Mouse (Mus musculus) myocyte (in vitro differentiated cells): ENCODE data around the gene Dazap1. TPM values are rescaled to one million over a fixed set of nuclear protein-coding genes. Genes with fewer than 3 reads are reported as not detected.

Experiments
- H3K27me3 ChIP-seq: one replicate; pipeline ENCODE4 v1.6.1; 2011; ENCODE audit not compliant: control insufficient read depth, insufficient read depth, insufficient read length
- H3K36me3 ChIP-seq: one replicate; pipeline ENCODE4 v1.6.1; 2011; ENCODE audit not compliant: control insufficient read depth, insufficient read depth
- H3K4me2 ChIP-seq: one replicate; pipeline ENCODE4 v1.6.1; 2011; ENCODE audit warnings: low read depth, control low read depth
- H3K4me3 ChIP-seq: one replicate; pipeline ENCODE4 v1.5.1; 2011; ENCODE audit warnings: mild to moderate bottlenecking, control low read depth, moderate library complexity
- H3K79me2 ChIP-seq: one replicate; pipeline ENCODE4 v1.6.1; 2011; ENCODE audit not compliant: control insufficient read depth, insufficient read depth
- H3ac ChIP-seq: one replicate; pipeline ENCODE4 v1.6.1; 2011; ENCODE audit not compliant: control insufficient read depth, insufficient read length
- CEBPB ChIP-seq: IDR thresholded peaks from 2 replicates; pipeline ENCODE4 v1.6.1; 2011; ENCODE audit warnings: mild to moderate bottlenecking, moderate library complexity; ENCODE audit not compliant: poor library complexity, insufficient read depth, severe bottlenecking
- E2F4 ChIP-seq: IDR thresholded peaks from one replicate; pipeline ENCODE4 v1.6.1; 2011; ENCODE audit warnings: mild to moderate bottlenecking, control low read depth, moderate library complexity; ENCODE audit not compliant: insufficient read depth
- MAX ChIP-seq: IDR thresholded peaks from one replicate; pipeline ENCODE4 v1.6.1; 2011; ENCODE audit warnings: low read depth, mild to moderate bottlenecking, control low read depth
- MYOD1 ChIP-seq, 3 experiments: IDR thresholded peaks; one replicate each; pipeline ENCODE4 v1.6.1; 2011; ENCODE audit warnings: control low read depth in 2 of 3, low read depth in 2 of 3, mild to moderate bottlenecking in 2 of 3, moderate library complexity in 1 of 3; ENCODE audit not compliant: insufficient read length in 2 of 3, control insufficient read depth in 1 of 3
- MYOG ChIP-seq, 3 experiments: IDR thresholded peaks; one replicate each; pipeline ENCODE4 v1.6.1; 2011; ENCODE audit warnings: control low read depth in 2 of 3, low read depth in 2 of 3, mild to moderate bottlenecking in 2 of 3; ENCODE audit not compliant: insufficient read length in 2 of 3, control insufficient read depth in 1 of 3, insufficient read depth in 1 of 3
- POLR2A ChIP-seq: IDR thresholded peaks from one replicate; pipeline ENCODE4 v1.6.1; 2011; ENCODE audit warnings: low read depth, mild to moderate bottlenecking, control low read depth, moderate library complexity; ENCODE audit not compliant: insufficient read length
- POLR2AphosphoS2 ChIP-seq: IDR thresholded peaks from one replicate; pipeline ENCODE4 v1.6.1; 2011; ENCODE audit warnings: low read depth, control low read depth; ENCODE audit not compliant: insufficient read length
- REST ChIP-seq: IDR thresholded peaks from one replicate; pipeline ENCODE4 v1.6.1; 2011; ENCODE audit warnings: mild to moderate bottlenecking, control low read depth, moderate library complexity; ENCODE audit not compliant: insufficient read depth, insufficient read length
- SRF ChIP-seq: IDR thresholded peaks from one replicate; pipeline ENCODE4 v1.6.1; 2011; ENCODE audit warnings: low read depth; ENCODE audit not compliant: control insufficient read depth, insufficient read length
- TCF12 ChIP-seq: IDR thresholded peaks from one replicate; pipeline ENCODE4 v1.6.1; 2011; ENCODE audit warnings: mild to moderate bottlenecking, control low read depth; ENCODE audit not compliant: poor library complexity, insufficient read depth, severe bottlenecking
- TCF3 ChIP-seq: IDR thresholded peaks from one replicate; pipeline ENCODE4 v1.6.1; 2011; ENCODE audit warnings: low read depth, control low read depth; ENCODE audit not compliant: insufficient read length
- USF1 ChIP-seq: IDR thresholded peaks from one replicate; pipeline ENCODE4 v1.6.1; 2011; ENCODE audit warnings: low read depth, mild to moderate bottlenecking, control low read depth, moderate library complexity
- polyA plus RNA-seq: library from polyadenylated mRNA; unstranded; fragments of >200 nt; fragmentation: generic; extraction: Trizol; gene quantifications from one replicate; pipeline ENCODE4 v1.2.1, GENCODE M21; 2012; ENCODE audit warnings: missing spikeins

The Dazap1 gene
- polyA plus RNA-seq, 1 experiment: 123 TPM

- H3K27me3 ChIP-seq: peaks cover 27% of the 10 kb centered on the region
- H3K36me3 ChIP-seq: peaks cover 10% of the 10 kb centered on the region
- no peak overlapping the region for H3ac ChIP-seq
- H3K4me3 ChIP-seq: no peak overlapping the region
- no peak overlapping the region for H3K4me2 ChIP-seq
- H3K79me2 ChIP-seq: no peaks in the 10 kb centered on the region
- no peak for TF ChIP-seq POLR2AphosphoS2
- no peak for TF ChIP-seq POLR2A
- TF ChIP-seq E2F4: no peak
- TF ChIP-seq MYOG (IDR thresholded peaks at IDR 0.05; ENCODE audit: control insufficient read depth in 1 of 3, insufficient read depth in 1 of 3, insufficient read length in 2 of 3, low read depth in 2 of 3): no peak
- TF ChIP-seq TCF3: no peak
- TF ChIP-seq SRF: no peak
- TF ChIP-seq TCF12: no peak
- no peak for TF ChIP-seq MAX
- no peak for TF ChIP-seq CEBPB
- TF ChIP-seq USF1: no peak
These were observed 38.0 kb downstream of the Dazap1 start for GRCm38 (mm10) chr10:80299301-80299700.

- Histone ChIP-seq H3K4me3 (no peak overlapping the region), H3ac (no peak overlapping the region), H3K27me3 (peaks cover 31% of the 10 kb centered on the region), H3K36me3 (peaks cover 5% of the 10 kb centered on the region), H3K79me2 (no peaks in the 10 kb centered on the region), H3K4me2 (no peak overlapping the region)
- TF ChIP-seq MYOD1 (IDR thresholded peaks at IDR 0.05; ENCODE audit: control insufficient read depth in 1 of 3, insufficient read length in 2 of 3, low read depth in 2 of 3) (no peak), MYOG (IDR thresholded peaks at IDR 0.05; ENCODE audit: control insufficient read depth in 1 of 3, insufficient read depth in 1 of 3, insufficient read length in 2 of 3, low read depth in 2 of 3) (no peak), REST (no peak), TCF3 (no peak), TCF12 (no peak), POLR2AphosphoS2 (no peak)
These were observed 38.5 kb downstream of the Dazap1 start for GRCm38 (mm10) chr10:80299824-80300223.

- Histone ChIP-seq H3K27me3 (peaks cover 40% of the 10 kb centered on the region), H3ac (no peak overlapping the region), H3K79me2 (no peaks in the 10 kb centered on the region), H3K4me2 (no peak overlapping the region), H3K36me3 (no peaks in the 10 kb centered on the region), H3K4me3 (no peak overlapping the region)
- TF ChIP-seq MYOD1 (IDR thresholded peaks at IDR 0.05; ENCODE audit: control insufficient read depth in 1 of 3, insufficient read length in 2 of 3, low read depth in 2 of 3) (no peak), SRF (no peak), MAX (no peak), USF1 (no peak), POLR2A (no peak), E2F4 (no peak), REST (no peak), TCF3 (no peak), TCF12 (no peak), POLR2AphosphoS2 (no peak), CEBPB (no peak), MYOG (IDR thresholded peaks at IDR 0.05; ENCODE audit: control insufficient read depth in 1 of 3, insufficient read depth in 1 of 3, insufficient read length in 2 of 3, low read depth in 2 of 3) (no peak)
These were observed 39.4 kb downstream of the Dazap1 start for GRCm38 (mm10) chr10:80300672-80301181.

GRCm38 (mm10) chr10:80301256-80302081 is 40.2 kb downstream of the Dazap1 start:
- H3K4me3 ChIP-seq: no peak overlapping the region
- H3K4me2 ChIP-seq: no peak overlapping the region
- no peak for TF ChIP-seq TCF3
- no peak for TF ChIP-seq POLR2AphosphoS2
- TF ChIP-seq TCF12: no peak
- no peak for TF ChIP-seq USF1
- TF ChIP-seq MAX: no peak
- TF ChIP-seq SRF: no peak
- no peak for TF ChIP-seq E2F4
- no peak for TF ChIP-seq MYOG (IDR thresholded peaks at IDR 0.05; ENCODE audit: control insufficient read depth in 1 of 3, insufficient read depth in 1 of 3, insufficient read length in 2 of 3, low read depth in 2 of 3)
- TF ChIP-seq MYOD1 (IDR thresholded peaks at IDR 0.05; ENCODE audit: control insufficient read depth in 1 of 3, insufficient read length in 2 of 3, low read depth in 2 of 3): no peak
- TF ChIP-seq CEBPB: no peak
- TF ChIP-seq REST: no peak
- TF ChIP-seq POLR2A: no peak
- H3K27me3 ChIP-seq: peaks cover 47% of the 10 kb centered on the region
- no peaks in the 10 kb centered on the region for H3K36me3 ChIP-seq
- H3K79me2 ChIP-seq: no peaks in the 10 kb centered on the region
- no peak overlapping the region for H3ac ChIP-seq

DNA sequence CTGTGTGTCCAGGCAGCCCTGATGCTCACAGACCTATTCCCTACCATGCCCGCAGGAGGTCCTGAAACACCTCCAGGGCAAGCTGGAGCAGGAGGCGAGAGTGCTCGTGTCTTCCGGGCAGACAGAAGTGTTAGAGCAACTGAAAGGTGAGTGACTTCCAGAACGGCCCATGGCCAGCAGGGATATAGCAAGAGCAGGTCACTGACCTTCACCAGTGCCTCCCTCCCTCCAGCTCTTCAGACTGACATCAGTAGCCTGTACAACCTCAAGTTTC is 40.7 kb downstream of the Dazap1 start:
- no peaks in the 10 kb centered on the region for H3K36me3 ChIP-seq
- no peaks in the 10 kb centered on the region for H3K79me2 ChIP-seq
- no peak for TF ChIP-seq USF1
- no peak for TF ChIP-seq MAX
- no peak for TF ChIP-seq MYOG (IDR thresholded peaks at IDR 0.05; ENCODE audit: control insufficient read depth in 1 of 3, insufficient read depth in 1 of 3, insufficient read length in 2 of 3, low read depth in 2 of 3)
- TF ChIP-seq TCF12: no peak
- no peak for TF ChIP-seq POLR2A
- TF ChIP-seq REST: no peak
- TF ChIP-seq E2F4: no peak
- no peak for TF ChIP-seq CEBPB
- TF ChIP-seq TCF3: no peak
- no peak for TF ChIP-seq POLR2AphosphoS2
- TF ChIP-seq MYOD1 (IDR thresholded peaks at IDR 0.05; ENCODE audit: control insufficient read depth in 1 of 3, insufficient read length in 2 of 3, low read depth in 2 of 3): no peak
- no peak for TF ChIP-seq SRF
- H3K27me3 ChIP-seq: peaks cover 52% of the 10 kb centered on the region
- peak overlapping the region; percentile 61 for H3K4me2 ChIP-seq
- H3ac ChIP-seq: no peak overlapping the region
- H3K4me3 ChIP-seq: no peak overlapping the region
